Mouse (Mus musculus) gonadal fat pad, adult 2 months (tissue): ENCODE results near the gene Dmap1. TPM values are rescaled to one million over a fixed set of nuclear protein-coding genes. Genes with fewer than 3 reads are reported as not detected.

Experiments used
- DNase-seq: peaks from one replicate; pipeline ENCODE4 v3.0.0-alpha.2; 2012; ENCODE audit warnings: low read depth
- polyA plus RNA-seq: library from polyadenylated mRNA; depleted of rRNA; stranded (reverse); fragments of >200 nt; gene quantifications from 2 replicates; pipeline ENCODE4 v1.2.3, GENCODE M21; 2012

Dmap1 gene
- polyA plus RNA-seq, 1 experiment, result 16.6 TPM

DNA sequence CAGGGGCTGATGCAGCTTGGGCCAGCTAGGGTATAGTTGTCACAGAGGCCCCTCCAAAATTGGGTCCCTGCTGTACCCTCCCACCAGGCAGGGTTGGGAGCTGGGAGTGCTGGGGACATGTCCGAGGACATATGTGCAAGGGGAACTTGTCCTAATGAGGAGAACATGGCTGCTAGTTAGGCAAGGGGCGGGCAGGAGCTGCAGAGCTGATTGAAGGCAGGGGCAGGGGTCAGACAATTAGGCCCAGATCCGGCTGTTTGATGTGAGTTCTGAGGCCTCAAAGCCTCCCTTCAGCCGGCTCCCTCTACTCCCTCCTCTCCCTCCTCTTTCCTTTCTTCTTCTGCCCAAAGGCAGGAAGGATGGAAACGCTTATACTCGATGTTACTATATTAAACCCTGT, 25.1 kb downstream of the Dmap1 start:
- DNase-seq, result no peak

- no peak for DNase-seq
Observed at GRCm38 (mm10) chr4:117655500-117655863, 26.6 kb downstream of the Dmap1 start.

DNA sequence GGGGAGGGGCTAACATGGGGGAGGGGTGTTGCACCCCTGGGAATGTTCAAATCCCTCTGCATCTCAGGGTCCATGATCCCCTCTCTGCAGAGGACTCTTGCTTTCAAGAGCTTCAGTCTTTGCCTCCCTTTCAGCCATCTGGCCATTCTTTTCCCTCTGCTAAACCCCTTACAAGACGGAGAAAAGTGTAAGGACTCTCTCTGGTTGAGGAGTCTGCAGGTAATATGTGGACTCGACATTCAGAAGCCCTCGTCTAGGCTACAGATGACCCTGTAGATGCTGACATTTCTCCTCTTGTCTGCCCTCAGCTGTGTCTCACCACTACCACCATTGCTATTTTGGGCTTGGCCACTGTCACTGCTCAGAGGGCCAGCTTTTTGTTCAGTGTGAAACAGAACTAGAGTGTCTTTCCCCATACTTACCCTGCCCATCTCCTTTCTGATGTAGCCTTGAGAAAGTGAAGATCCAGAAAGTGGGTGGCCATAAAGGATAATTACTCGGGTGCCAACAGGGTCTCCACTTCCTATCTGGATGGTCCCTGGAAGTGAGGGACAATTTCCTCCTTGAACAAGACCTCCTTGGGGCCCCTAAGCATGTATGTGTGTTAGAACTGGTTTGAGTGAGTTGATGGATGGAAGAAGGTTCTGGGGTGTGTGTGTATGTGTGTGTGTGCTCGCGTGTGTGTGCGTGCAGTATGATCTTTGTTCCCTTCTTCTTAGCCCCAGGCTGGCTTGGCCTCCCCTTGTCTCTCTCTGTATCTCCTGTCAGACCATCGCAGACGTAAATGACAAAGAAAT, 27.2 kb downstream of the Dmap1 start:
- DNase-seq, result no peak

- DNase-seq, result no peak
Observed at GRCm38 (mm10) chr4:117654016-117654702, 27.9 kb downstream of the Dmap1 start.

GRCm38 (mm10) chr4:117652727-117653126, 29.3 kb downstream of the Dmap1 start:
- no peak for DNase-seq

DNA sequence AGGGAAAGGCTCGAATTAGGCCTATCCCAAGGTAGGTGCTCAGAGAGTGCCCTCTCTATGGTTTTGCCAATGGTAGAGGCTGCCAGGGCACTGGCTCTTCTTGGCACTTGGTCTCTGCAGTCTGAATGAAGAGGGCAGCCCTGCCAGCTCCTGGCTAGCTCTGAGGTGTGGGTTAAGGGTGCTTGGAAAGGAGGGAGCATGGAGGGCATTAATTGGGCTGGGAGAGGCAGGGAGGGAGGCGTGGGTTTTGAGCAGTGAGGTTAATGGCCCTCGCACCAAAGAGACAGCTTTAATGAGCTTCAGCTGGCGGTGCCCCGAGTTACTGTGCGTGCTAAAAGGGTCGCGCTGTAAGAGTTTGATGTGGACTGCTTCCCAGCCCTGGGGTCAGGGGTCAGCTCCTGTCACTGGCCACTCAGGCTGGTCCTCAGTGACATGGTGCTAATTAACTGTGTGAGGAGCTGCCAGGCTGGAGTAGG, 30.4 kb downstream of the Dmap1 start:
- no peak for DNase-seq

DNA sequence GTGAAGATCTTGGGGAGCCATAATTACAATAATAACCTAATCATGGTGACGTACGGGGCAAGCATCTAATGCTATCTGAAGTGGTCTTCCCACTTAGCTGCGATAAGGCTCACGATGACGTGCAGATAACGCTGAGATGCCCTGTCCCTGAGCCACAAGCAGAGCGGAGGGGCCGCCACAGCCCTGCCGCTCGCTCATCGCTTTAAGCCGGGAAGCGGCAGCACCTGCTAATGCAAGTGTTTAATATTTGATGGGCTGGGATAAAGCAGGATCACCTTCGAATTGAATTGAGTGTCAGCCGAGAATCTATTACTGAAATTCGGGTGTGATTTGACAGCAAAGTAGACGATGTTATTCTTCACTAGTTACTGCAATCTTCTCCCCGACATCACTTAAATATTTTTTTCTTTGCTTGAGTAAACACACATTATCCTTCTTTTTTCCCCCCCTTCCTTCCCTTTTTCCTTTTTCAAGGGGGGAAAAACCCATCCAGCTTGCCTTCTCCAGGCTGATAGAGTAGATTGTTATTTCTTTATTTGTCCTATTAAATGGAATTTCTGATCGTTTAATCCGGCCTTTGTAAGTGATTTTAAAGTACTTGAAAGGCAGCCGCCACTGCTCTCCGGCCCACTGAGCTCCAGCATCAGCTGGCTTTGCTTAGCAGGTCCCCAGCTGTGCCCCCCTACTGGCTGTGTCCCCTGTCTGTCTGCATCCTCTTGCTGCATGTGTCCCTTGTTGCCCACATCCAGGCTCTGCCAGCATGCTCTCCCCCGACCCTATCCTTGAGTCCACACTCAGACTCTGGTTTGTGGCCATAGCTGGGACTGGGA, 34.9 kb downstream of the Dmap1 start:
- no peak for DNase-seq

- DNase-seq, result no peak
Observed at GRCm38 (mm10) chr4:117646496-117646895, 35.6 kb downstream of the Dmap1 start.

- peak; percentile 80 for DNase-seq
Observed at GRCm38 (mm10) chr4:117645859-117646258, 36.2 kb downstream of the Dmap1 start.

DNA sequence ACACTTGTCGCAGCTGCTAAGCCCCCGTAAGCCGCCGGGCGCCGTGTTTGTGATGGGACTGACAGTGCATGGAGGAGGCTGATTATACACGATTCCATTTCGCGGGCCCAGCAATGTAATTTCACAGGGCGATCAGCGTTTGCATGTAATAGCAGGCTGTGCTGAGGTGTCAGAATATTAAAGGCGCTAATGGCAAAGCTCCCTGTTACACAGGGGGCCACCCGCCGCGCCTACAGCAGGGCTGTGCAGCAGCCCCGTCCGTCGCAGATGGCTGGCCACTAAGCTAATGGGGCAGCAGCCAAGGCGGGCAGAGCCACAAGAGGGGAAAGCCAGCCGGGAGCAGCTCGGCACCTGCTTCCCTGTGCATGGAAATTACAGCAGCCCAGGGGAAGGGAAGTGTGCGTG, 37.0 kb downstream of the Dmap1 start:
- no peak for DNase-seq

DNA sequence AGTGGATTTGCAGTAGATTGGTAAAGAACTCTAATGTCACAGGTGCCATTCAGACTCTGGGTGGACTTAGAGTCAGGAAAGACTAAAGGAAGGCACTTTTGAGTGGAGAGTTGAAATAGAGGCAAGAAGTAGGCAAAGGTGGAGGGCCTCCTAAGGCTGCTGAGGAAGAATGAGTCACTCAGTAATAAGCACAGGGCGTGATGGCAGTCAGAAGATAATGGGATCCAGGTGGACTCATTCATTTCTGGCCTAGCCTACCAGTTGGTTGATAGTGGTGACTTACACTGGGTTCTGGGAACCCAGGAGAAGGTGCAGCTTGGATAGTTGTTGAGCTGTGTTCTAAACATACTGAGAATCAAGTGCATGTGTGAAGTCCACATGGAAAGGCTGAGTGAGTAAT, 40.3 kb downstream of the Dmap1 start:
- no peak for DNase-seq

DNA sequence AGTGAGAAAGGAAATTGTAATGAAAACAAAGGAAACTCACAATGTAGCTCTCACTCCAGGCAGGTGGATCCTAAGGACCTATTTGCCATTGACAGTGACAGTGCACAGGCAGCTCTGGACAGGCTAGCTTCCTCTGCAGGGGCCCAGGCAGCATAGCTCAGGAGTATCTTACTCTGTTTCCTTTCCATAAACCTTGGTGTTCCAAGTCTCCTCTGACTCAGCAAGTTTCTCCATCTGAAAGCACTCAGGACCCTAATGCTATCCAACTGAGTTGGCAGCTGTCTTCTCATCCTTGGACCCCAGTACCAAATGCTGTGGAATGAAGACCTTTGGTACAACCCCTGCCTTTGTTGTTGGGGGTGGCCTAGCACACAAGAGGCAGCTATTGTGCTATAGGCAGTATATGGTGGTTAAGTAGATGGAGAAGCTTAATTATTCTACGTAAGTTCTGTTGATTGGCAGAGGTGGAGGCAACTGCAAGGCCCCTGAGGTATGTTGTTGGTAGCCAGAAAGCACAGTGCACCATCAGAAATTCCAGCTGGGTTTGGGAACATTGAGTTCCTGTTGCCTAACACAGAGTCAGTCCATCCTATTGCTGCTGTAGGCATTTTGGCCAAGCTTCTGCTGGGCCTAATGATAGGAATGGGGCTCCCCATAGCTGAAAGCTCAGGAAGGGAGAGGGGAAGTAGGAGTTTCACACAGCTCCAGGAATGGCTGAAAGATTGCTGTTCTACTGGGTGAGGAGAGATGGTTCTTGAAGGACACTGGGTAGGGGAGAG, 41.0 kb downstream of the Dmap1 start:
- DNase-seq, result no peak

- DNase-seq, result no peak
Observed at GRCm38 (mm10) chr4:117636891-117637613, 45.0 kb downstream of the Dmap1 start.

DNA sequence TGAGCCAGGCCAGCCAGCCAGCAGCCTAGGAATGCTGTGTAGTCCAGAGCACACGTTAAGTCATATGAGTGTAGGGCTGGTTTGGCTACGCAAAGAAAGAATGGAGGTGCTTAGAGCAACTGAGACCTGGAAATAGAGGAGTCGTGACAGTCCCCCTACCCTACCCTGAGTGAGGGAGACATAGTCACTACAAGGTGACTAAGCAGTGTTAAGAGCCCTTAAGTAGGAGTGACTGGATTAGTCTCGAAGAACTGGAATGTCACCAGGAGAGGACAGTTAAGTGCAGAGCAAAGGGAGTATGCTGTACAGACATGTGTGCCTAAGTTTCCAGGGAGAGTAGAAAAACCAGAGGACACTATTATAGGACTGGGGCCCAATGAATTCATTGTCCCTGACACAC, 45.9 kb downstream of the Dmap1 start:
- DNase-seq, result no peak

DNA sequence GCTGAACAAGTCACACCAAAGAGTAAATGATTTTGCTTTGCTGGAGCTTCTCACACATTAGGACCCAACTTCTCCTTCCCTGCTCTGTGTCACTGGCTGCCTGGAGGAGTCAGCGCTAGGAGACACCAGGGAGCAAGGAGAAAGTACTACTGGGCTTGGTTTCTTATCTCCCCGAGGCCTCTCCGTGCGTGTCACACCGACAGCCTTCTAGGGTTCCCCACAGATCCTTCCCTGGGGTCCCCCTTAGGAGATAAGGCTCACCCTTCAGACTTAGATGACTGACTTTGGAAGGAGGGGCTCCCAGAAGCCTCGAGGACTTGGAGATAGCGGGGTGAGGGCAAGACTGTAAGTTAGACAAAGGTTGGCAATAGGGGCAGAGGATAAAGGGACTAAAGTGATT, 47.4 kb downstream of the Dmap1 start:
- no peak for DNase-seq

GRCm38 (mm10) chr4:117633527-117633926, 48.5 kb downstream of the Dmap1 start:
- DNase-seq, result no peak

DNA sequence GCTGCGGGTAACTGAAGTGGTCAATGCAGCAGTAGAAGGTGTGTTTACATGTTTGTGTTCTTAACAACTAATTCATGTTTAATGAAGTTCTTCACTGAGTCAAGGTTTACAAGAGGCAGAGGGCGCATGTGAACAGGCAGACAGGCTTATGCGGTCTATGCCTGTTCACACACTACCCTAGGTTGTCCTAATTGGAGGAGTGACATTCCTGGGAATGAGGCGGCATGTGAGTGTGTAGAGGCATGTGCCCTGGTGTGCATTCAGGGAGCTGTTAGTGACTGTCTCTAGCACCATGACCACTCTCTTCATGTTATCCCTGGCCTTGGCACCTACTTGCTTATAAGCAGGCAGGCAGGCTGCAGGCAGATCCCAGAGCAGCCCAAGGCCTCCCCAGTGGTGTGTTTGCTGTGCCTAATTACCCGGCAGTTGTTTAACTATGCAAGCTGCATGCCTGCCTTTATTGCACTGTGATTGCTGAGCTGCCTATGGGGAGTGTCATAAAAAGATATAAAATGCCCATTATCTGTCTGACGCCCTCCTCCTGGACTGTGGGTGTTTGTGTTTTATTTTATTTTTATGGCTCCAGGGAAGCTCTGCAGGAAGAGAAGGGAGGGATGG, 51.9 kb downstream of the Dmap1 start:
- DNase-seq, result no peak

DNA sequence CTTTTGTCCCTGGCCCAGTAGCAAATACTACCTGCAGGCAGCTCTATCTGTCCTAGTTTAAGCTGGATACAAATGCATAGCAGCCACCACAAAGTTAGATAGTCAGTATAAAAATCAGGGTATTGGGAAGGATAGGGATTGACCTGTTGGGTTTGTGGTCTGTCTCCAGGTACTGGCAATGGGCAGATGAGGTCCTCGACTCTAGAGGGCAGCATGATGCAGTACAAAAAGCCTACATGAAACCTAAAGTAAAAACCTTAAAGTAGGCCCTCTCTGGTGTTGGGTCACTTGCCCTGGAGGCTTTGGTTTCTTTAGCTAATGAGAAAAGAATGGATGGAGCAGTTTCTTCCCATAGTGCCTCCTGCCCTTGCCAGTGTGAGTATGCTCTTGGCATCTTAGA, 53.6 kb downstream of the Dmap1 start:
- DNase-seq, result no peak
